Mouse (Mus musculus) right cerebral cortex, adult 2 months (tissue): ENCODE data around the gene Ube2g1.
A peak's percentile ranks its signal among the peaks of the same experiment; 100 is the strongest.
"Not testable (repeated sequence)": the region's sequence is repeated elsewhere in the genome, so short reads cannot be mapped to it uniquely, and the experiment has no call there.

Source experiments
- DNase-seq, 2 experiments: peaks; one replicate each; pipeline ENCODE4 v3.0.0; 2021 to 2022; ENCODE audit warnings: low spot score in 2 of 2

Gene Ube2g1

GRCm38 (mm10) chr11:72597780-72598179 lies 9.3 kb upstream of the Ube2g1 start:
- DNase-seq = no peak

GRCm38 (mm10) chr11:72607469-72608070 lies 487 bp downstream of the Ube2g1 start:
- DNase-seq = no peak

GRCm38 (mm10) chr11:72608071-72608679 lies 1.1 kb downstream of the Ube2g1 start:
- DNase-seq = peak; percentile 89 to 90

DNA sequence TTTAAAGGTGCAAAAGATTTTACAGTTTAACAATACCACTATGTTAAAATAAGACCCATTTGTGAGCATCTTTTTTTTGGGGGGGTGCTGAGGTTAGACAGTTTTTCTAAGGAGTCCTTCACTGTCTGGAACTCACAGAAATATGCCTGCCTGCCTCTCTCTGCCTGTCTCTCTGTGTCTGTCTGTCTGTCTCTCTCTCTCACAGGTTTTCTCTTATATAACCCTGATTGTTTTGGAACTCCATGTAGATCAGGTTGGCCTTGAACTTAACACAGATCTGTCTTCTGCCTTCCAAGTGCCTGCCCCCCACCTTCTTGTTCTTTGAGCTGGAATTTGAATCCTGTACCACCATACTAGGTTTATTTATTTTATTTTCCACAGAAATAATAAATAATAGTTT lies 2.2 kb downstream of the Ube2g1 start:
- DNase-seq = no peak

DNA sequence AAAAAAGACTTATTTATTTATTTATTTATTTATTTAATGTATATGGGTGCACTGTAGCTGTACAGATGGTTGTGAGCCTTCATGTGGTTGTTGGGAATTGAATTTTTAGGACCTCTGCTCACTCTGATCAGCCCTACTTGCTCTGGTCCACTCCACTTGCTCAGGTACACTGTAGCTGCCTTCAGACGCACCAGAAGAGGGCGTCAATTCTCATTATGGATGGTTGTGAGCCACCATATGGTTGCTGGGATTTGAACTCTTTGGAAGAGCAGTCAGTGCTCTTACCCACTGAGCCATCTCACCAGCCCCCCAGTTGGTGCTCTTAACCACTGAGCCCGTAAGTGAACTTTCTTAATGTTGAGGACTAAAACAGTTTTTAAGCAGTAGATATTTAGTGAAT lies 7.3 kb downstream of the Ube2g1 start:
- DNase-seq = not testable (repeated sequence)

- DNase-seq = no peak
Measured at GRCm38 (mm10) chr11:72615931-72616330, 8.8 kb downstream of the Ube2g1 start.

DNA sequence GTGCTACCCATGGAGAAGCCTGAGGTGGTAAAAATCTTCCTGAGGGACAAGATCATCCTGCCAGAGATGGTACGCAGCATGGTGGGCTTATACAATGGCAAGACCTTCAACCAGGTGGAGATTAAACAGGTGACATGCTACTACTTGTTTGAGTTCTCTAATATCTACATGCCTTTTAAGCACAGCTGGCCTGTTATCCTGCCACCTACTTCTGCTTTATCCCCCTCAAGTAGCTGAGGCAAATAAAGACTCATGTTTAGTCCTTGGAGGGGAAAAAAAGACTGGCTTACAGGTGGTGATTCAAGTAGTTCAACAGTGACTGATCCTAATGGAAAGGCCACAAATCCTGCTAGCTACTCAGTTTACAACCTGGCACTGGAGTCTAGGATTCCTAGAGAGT lies 11.4 kb downstream of the Ube2g1 start:
- DNase-seq = no peak

- no peak for DNase-seq
Measured at GRCm38 (mm10) chr11:72642730-72643129, 35.6 kb downstream of the Ube2g1 start.

DNA sequence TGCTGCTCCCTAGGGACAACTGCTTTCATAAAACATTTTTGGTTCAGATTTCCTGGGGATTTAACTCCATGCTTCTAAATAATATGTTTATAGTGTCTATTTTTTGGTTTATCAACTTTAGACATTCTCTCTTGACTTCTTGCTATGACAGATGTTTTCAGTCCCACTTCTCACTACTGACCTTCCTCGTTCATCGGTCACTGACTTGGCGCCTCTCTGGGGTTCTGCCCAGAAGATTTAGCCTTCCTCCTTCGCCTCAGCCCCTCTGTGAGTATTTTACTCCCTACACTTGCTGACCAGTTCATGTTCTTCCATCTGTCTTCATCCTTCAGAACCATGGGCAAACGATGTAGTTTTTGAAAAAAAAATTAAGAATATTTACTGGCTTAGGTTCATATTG lies 38.3 kb downstream of the Ube2g1 start:
- no peak for DNase-seq

DNA sequence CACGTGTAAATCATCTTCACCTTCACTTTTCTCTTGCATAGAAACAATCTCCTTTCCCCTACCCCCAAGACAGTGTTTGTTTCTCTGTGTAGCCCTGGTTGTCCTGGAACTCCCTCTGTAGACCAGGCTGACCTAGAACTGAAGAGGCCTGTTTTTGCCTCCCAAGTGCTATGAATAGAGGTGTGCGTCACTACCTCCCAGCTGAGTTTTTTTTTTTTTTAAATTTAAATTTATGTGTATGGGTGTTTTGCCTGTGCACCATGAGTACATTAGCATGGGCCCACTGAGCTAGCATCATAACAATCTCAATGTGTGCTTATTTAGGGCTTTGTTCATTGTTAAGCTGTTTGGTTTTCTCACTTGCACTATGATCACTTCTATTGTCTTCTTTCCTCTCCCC lies 43.3 kb downstream of the Ube2g1 start:
- DNase-seq = no peak

DNA sequence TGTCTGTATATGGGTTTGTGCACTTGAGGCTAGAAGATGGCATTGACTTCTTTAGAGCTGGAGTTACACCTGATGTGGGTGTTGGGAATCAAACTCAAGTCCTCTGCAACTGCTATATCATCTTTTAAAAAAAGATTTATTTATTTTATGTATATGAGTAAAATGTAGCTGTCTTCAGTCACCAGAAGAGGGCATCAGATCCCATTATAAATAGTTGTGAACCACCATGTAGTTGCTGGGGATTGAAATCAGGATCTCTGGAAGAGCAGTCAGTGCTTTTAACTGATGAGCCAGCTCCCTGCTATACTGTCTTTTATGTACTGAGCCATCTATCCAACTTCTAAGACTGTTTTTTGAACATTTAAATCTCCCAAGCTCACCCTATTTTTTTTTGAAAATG lies 52.8 kb downstream of the Ube2g1 start:
- DNase-seq = no peak

GRCm38 (mm10) chr11:72660359-72660758 lies 53.3 kb downstream of the Ube2g1 start:
- no peak for DNase-seq

DNA sequence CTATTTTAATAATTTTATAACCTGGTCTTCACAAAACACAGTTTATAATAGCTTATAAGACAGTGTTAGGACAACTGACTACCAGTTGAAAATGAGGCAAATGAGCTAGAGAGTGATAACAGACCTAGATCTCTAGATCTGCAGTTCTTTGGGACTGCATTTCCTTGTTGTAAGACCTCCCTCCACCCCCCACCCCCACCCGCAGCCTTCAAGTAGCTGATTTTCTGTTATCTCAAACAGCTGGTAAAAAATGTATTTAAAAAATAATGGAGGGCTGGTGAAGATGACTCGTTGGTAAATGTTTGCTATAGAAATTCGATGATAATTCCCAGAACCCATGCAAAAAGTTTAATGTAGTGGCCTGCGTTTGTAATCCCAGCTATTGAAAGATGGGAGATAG lies 57.6 kb downstream of the Ube2g1 start:
- DNase-seq = no peak

DNA sequence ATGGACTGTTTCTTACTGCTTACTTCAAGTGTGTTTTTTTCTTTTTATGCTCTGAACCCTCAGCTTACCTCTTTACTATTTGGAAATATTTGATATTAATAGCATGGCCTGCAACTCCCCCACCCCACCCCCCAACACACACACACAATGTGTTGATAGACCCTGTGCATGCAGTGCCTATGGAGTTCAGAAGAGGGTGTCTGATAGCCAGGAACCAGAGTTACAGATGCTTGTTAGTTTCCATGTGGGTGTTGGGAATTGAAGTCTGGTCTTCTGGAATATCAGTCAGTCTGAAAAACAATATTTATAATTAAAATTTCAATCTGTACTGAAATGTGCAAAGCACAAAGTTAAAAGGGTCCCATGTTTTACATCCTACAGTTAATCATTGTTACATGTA lies 63.6 kb downstream of the Ube2g1 start:
- no peak for DNase-seq

DNA sequence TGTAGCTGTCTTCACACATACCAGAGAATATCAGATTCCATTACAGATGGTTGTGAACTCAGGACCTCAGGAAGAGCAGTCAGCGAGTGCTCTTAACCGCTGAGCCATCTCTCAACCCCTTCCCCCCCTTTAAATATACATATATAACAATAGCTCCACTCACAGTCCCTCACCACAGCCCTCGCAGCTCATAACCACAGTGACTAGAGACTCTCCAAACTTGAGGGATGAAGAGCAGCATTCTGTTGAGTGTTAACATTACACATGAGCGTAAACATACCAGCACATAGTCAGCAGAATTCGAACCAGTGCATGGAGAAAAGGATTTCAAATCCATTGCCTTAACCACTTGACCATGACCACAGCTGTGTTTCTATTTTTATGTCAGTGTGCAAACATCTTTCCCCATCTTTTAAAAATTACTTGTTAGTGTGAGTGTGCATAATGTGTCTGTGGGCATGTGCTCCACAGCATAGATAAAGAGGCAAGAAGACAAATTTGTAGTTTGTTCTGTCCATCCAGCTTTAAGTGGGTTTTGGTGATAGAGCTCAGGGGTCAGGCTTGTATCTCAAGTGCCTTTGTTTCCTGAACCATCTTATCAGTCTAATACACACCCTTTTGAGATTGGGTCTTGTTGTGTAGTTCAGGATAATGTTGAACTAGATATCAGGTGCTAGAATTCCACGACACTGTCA lies 64.4 kb downstream of the Ube2g1 start:
- no peak for DNase-seq

- no peak for DNase-seq
Measured at GRCm38 (mm10) chr11:72672438-72672837, 65.4 kb downstream of the Ube2g1 start.

DNA sequence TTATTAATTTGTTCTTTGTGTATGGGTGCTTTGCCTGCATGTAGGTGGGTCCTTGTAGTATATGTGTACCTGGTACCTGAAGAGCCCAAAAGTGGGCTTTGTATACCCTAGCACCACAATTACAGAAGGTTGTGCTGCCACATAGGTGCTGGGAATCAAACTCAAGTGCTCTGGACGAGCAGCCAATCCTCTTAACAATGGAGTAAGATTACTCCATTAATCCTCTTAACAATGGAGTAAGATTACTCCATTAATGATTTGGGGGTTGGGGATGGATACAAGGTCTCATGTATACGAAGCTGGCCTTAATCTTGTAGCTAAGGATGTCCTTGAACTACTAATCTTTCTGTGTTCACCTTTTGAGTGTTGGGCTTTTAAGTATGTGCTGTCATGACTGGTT lies 68.2 kb downstream of the Ube2g1 start:
- no peak for DNase-seq

GRCm38 (mm10) chr11:72680726-72681125 lies 73.6 kb downstream of the Ube2g1 start:
- no peak for DNase-seq

DNA sequence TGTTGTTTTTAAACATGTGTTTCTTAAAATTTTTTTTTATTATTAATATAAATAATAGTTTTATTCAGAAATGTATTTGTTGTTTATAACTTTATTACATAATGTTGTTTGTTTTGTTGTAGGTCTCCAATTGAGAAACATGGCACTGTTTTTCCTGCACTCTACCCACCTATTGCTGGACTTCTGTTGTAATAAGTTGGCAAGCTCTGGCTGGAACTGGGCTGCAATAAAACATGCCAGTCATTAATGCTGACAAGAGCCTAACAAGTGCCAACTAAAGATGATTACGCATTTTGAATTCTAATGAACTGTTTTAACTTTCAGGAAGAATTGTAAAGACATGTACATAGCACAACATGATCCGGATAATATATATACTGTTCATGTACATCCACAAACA lies 76.3 kb downstream of the Ube2g1 start:
- DNase-seq = no peak

- DNase-seq = no peak
Measured at GRCm38 (mm10) chr11:72686697-72687096, 79.6 kb downstream of the Ube2g1 start.

DNA sequence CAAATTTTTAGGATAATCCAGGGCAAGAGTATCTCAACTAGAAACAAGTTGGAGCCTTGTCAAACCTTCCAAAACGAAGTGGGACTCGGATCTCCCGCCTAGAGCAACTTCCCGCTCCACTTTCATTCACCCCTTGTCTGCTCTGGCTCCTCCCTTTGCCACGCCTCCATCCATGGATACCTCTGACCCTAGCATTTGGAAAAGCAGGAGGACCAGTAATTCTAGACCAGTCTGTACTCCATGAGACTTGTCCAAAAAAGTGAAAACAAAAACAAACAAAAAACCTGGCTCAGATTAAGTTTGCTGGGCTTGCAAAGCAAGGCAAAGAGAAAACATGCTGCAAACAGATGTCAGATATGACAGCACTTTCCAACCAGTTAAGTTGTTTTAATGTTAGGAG lies 81.2 kb downstream of the Ube2g1 start:
- DNase-seq = no peak

DNA sequence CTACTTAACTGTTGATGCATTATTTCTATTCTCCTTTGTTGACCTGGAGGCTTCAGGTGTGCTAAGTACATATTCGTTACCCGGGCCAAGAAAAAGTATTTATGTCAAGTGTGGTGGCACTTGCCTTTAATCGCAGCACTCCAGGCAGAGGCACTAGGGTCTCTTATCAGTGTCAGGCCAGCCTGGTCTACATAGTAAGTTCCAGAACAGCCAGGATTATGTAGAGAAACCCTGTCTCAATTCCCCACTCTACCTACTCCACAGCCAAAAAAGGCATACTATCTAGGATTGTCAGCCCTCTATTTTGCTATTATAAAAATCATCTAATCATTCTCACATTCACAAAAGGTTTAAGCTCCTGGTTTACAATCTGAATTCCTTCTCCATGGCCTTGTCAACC lies 82.0 kb downstream of the Ube2g1 start:
- DNase-seq = no peak
